Mouse (Mus musculus): Measurements from ENCODE around the gene Gtf2a1. TPM values are rescaled to one million over a fixed set of nuclear protein-coding genes. Genes with fewer than 3 reads are reported as not detected.
"Not testable (repeated sequence)": the region's sequence is repeated elsewhere in the genome, so short reads cannot be mapped to it uniquely, and the experiment has no call there.

Gtf2a1 gene
- total and polyA plus RNA-seq, 2 experiments: 9.7 to 19.1 TPM

DNA sequence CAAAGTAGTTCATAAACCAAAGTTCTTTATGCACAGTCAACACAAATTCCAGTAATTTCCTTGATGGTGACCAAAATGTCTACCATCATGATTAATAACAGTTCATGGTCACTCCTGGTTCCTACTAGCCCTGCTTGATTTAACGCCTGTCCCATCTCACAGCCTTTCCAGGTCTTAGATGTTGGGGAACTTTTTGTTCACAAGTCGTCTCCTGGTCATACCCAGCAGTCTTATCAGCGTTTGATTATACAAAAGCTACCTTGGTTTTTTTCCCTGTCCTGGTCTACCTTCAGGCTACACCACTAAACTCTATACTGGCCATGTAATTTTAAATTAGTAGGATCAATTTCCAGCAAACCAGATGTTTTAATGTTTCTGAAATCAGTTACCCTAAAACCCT is 3.2 kb downstream of the Gtf2a1 start:
- Histone ChIP-seq H3K79me2 (ENCODE audit: control insufficient read depth, insufficient read depth, low read length) (no peaks in the 10 kb centered on the region; the same call in 1 of the 2 replicates), H3K36me3 (ENCODE audit: control insufficient read depth, insufficient read depth, low read length) (peaks cover 19% of the 10 kb centered on the region; the same call in 1 of the 2 replicates), H3K27me3 (ENCODE audit: control insufficient read depth, insufficient read depth, low read length) (no peaks in the 10 kb centered on the region), H3K9ac (ENCODE audit: low read depth, low read length) (no peak overlapping the region), H3K4me1 (ENCODE audit: control insufficient read depth, insufficient read depth, low read length) (peaks cover 8% of the 10 kb centered on the region), H3K4me3 (ENCODE audit: insufficient read depth, low read depth, low read length) (no peak overlapping the region), H3K27ac (replicated peaks; ENCODE audit: insufficient read depth, low read depth, low read length) (no peak overlapping the region)
- TF ChIP-seq CTCF (IDR thresholded peaks at IDR 0.05; ENCODE audit: low read depth, low read length): no peak
- TF ChIP-seq POLR2A (IDR thresholded peaks at IDR 0.05; ENCODE audit: extremely low read depth, insufficient read depth, low read length): no peak
- DNase-seq (ENCODE audit: extremely low read depth, low read depth, low spot score): no peak
- WGBS: 78% methylated on average over 3 of the region's 3 CpGs

DNA sequence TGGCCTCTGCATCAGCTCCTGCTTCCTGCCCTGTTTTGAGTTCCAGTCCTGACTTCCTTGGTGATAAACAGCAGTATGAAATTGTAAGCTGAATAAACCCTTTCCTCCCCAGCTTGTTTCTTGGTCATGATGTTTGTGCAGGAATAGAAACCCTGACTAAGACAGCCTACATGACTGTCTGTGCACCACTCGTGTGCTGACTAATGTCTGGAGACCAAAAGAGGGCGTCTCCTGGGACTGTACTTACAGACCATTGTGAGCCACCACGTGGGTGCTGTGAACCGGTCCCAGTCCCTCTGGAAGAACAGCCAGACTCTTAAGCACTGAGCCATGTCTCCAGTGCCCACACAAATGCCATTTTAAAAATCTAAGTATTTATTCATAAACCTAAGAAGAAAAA is 4.5 kb downstream of the Gtf2a1 start:
- not testable (repeated sequence) for DNase-seq (ENCODE audit: extremely low read depth, low read depth, low spot score); H3K79me2 ChIP-seq (ENCODE audit: control insufficient read depth, insufficient read depth, low read length); H3K27ac ChIP-seq (replicated peaks; ENCODE audit: insufficient read depth, low read depth, low read length); H3K4me1 ChIP-seq (ENCODE audit: control insufficient read depth, insufficient read depth, low read length); H3K4me3 ChIP-seq (ENCODE audit: insufficient read depth, low read depth, low read length); H3K9ac ChIP-seq (ENCODE audit: low read depth, low read length); H3K27me3 ChIP-seq (ENCODE audit: control insufficient read depth, insufficient read depth, low read length)
- 97% methylated on average over 4 of the region's 4 CpGs for WGBS
- H3K36me3 ChIP-seq (ENCODE audit: control insufficient read depth, insufficient read depth, low read length): peaks cover 19% of the 10 kb centered on the region; the same call in 1 of the 2 replicates

DNA sequence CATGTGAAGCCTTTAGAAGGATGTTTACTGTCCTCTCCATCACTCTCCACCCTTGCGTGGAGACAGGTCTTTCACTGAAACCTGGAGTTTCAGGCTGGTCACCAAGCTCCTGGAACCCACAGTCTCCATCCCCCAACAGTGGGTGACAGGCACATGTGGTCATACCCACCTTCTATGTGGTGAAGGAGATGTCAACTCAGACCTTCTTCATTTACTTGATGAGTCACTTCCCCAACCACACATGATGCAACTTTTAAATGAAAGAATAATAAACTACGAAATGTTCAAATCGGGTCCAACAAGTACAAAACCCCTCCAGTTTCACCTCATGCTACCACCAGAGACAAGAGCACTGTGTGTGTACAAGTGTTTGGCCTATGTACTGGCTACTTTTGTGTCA is 5.1 kb downstream of the Gtf2a1 start:
- Histone ChIP-seq H3K27ac (replicated peaks; ENCODE audit: insufficient read depth, low read depth, low read length) (no peak overlapping the region), H3K4me1 (ENCODE audit: control insufficient read depth, insufficient read depth, low read length) (peaks cover 9% of the 10 kb centered on the region), H3K9ac (ENCODE audit: low read depth, low read length) (no peak overlapping the region), H3K36me3 (ENCODE audit: control insufficient read depth, insufficient read depth, low read length) (peaks cover 19% of the 10 kb centered on the region; the same call in 1 of the 2 replicates), H3K27me3 (ENCODE audit: control insufficient read depth, insufficient read depth, low read length) (no peaks in the 10 kb centered on the region), H3K79me2 (ENCODE audit: control insufficient read depth, insufficient read depth, low read length) (no peaks in the 10 kb centered on the region; the same call in 1 of the 2 replicates), H3K4me3 (ENCODE audit: insufficient read depth, low read depth, low read length) (no peak overlapping the region)
- TF ChIP-seq POLR2A (IDR thresholded peaks at IDR 0.05; ENCODE audit: extremely low read depth, insufficient read depth, low read length) (no peak), CTCF (IDR thresholded peaks at IDR 0.05; ENCODE audit: low read depth, low read length) (no peak)
- 90% methylated on average over 3 of the region's 3 CpGs for WGBS
- DNase-seq (ENCODE audit: extremely low read depth, low read depth, low spot score): no peak

DNA sequence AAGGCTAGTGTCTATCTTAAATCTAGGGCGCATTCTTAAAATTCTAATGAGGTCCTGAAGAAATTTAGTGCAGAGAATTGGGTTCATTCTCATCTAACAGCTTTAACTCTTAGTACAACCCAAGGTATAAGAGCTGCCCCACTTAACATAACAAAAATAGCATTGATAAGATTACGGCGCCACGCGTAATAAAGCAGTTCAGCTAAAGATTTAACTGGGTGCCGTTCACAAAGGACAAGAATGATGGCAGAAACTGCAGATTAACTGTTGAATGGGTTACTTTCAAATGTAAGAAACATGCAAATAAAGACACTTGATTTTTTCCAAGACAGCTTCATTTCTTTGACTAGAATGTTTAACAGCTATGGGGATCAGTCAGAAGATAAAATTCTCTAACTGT is 6.9 kb downstream of the Gtf2a1 start:
- peaks cover 11% of the 10 kb centered on the region for H3K4me1 ChIP-seq (ENCODE audit: control insufficient read depth, insufficient read depth, low read length)

DNA sequence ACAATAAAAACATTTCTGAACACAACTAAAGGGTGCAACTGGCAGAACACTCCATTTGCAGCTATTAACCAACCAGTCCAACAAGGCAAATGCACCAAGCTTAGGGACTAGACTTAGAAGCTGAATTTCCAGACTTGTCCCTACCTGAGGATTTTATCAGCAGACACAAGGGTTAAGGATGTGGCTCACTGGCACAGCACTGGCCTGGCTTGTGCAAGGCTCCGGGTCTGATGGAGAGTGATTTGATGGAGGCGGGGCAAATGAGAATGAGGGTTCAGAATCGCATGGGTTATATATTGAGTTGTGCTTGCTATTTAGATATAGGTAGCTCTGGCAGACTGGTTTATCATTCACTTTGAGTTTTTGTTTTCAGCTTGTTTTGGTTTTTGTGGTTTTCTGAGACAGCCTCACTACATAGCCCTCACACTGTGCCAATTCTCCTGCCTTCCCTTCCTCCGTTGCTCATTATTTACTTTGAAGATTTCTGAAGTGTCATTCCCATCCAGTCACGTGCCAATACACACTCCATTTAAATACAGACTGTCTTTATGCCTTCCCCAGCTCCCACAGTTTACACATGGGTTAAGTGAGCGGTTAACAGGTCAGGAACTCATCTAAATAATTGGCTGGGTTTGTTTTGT is 7.8 kb downstream of the Gtf2a1 start:
- H3K79me2 ChIP-seq (ENCODE audit: control insufficient read depth, insufficient read depth, low read length): no peaks in the 10 kb centered on the region; the same call in 1 of the 2 replicates
- H3K9ac ChIP-seq (ENCODE audit: low read depth, low read length): no peak overlapping the region
- no peak overlapping the region for H3K4me3 ChIP-seq (ENCODE audit: insufficient read depth, low read depth, low read length)
- DNase-seq (ENCODE audit: extremely low read depth, low read depth, low spot score): peak; percentile 26
- 39% methylated on average over 6 of the region's 6 CpGs for WGBS
- TF ChIP-seq POLR2A (IDR thresholded peaks at IDR 0.05; ENCODE audit: extremely low read depth, insufficient read depth, low read length) (no peak), CTCF (IDR thresholded peaks at IDR 0.05; ENCODE audit: low read depth, low read length) (no peak)
- H3K4me1 ChIP-seq (ENCODE audit: control insufficient read depth, insufficient read depth, low read length): peaks cover 11% of the 10 kb centered on the region
- H3K27ac ChIP-seq (replicated peaks; ENCODE audit: insufficient read depth, low read depth, low read length): no peak overlapping the region
- peaks cover 26% of the 10 kb centered on the region for H3K36me3 ChIP-seq (ENCODE audit: control insufficient read depth, insufficient read depth, low read length)
- no peaks in the 10 kb centered on the region for H3K27me3 ChIP-seq (ENCODE audit: control insufficient read depth, insufficient read depth, low read length)

More for the DNA sequence above, 6.9 kb downstream of the Gtf2a1 start:
- H3K9ac ChIP-seq (ENCODE audit: low read depth, low read length): no peak overlapping the region
- no peaks in the 10 kb centered on the region for H3K27me3 ChIP-seq (ENCODE audit: control insufficient read depth, insufficient read depth, low read length)
- H3K36me3 ChIP-seq (ENCODE audit: control insufficient read depth, insufficient read depth, low read length): peaks cover 23% of the 10 kb centered on the region; the same call in 1 of the 2 replicates
- H3K27ac ChIP-seq (replicated peaks; ENCODE audit: insufficient read depth, low read depth, low read length): no peak overlapping the region
- H3K79me2 ChIP-seq (ENCODE audit: control insufficient read depth, insufficient read depth, low read length): no peaks in the 10 kb centered on the region; the same call in 1 of the 2 replicates
- 96% methylated on average over 6 of the region's 6 CpGs for WGBS
- TF ChIP-seq POLR2A (IDR thresholded peaks at IDR 0.05; ENCODE audit: extremely low read depth, insufficient read depth, low read length) (no peak), CTCF (IDR thresholded peaks at IDR 0.05; ENCODE audit: low read depth, low read length) (no peak)
- no peak for DNase-seq (ENCODE audit: extremely low read depth, low read depth, low spot score)
- H3K4me3 ChIP-seq (ENCODE audit: insufficient read depth, low read depth, low read length): no peak overlapping the region
